Mouse (Mus musculus): ENCODE data around the gene Gm20517. TPM values are rescaled to one million over a fixed set of nuclear protein-coding genes. Genes with fewer than 3 reads are reported as not detected.

Gm20517 gene
- polyA plus RNA-seq, 1 experiment: 1.5 TPM

DNA sequence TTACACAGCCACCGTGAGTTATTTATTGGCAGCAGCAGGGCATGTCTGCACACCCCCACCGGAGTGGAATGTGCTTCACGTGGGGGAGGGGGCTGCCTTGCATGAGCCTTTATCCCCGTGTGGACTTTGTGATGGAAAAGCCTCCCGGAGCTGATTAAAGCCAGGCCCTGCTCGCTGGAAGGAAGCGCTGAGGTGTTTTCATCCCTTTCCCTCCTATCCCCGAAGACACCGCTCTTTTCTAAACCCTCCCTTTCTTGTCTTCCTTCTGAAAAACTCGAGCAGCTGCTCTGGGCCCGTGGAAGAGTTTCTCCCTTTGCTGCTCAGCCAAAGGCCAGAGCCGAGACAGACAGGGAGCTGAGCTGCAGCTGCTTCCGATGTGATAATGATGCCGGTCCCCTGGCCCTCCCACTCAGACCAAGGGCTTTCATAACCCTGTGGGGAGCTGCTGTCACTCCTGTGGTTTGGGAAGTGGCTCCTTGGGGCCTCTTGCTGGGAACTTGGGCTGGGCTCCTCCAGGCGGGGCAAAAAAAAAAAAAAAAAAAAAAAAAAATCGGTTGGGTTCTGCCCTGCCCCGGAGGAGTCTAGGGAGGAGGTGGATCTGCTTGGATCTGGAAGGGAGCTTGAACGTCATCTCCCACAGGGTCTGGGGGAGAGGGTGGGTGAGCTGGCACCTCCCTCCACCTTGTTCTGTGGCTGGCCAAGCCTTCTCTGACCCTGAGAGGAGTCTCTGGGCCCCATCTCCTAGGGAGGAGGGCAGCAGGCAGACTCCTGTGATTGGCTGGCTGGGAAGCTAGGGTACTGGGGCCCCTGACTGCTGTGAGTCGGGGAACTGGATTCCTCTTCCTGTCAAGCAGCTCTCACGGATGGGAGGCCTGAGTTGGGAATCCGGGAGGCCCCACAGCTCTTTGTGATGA lies 15.9 kb upstream of the Gm20517 start:
- TF ChIP-seq MAX (IDR thresholded peaks at IDR 0.05; ENCODE audit: low read depth) (no peak), POLR2A (IDR thresholded peaks at IDR 0.05; ENCODE audit: insufficient read length, low read depth) (peak; percentile 52), E2F4 (IDR thresholded peaks at IDR 0.05; ENCODE audit: insufficient read depth) (no peak), POLR2AphosphoS2 (IDR thresholded peaks at IDR 0.05; ENCODE audit: insufficient read length, low read depth) (peak; percentile 73), REST (IDR thresholded peaks at IDR 0.05; ENCODE audit: insufficient read depth, insufficient read length) (no peak), CEBPB (IDR thresholded peaks at IDR 0.05; ENCODE audit: insufficient read depth, poor library complexity, severe bottlenecking) (peak; percentile 69; the same call in 1 of the 2 replicates), USF1 (IDR thresholded peaks at IDR 0.05; ENCODE audit: low read depth) (no peak), MYOD1 (IDR thresholded peaks at IDR 0.05; ENCODE audit: control insufficient read depth in 1 of 3, insufficient read length in 2 of 3, low read depth in 2 of 3) (peak; percentile 85 to 93 (median 90)), SRF (IDR thresholded peaks at IDR 0.05; ENCODE audit: control insufficient read depth, insufficient read length, low read depth) (no peak), MYOG (IDR thresholded peaks at IDR 0.05; ENCODE audit: control insufficient read depth in 1 of 3, insufficient read depth in 1 of 3, insufficient read length in 2 of 3, low read depth in 2 of 3) (peak; percentile 52 to 91 (median 69)), TCF3 (IDR thresholded peaks at IDR 0.05; ENCODE audit: insufficient read length, low read depth) (peak; percentile 62), TCF12 (IDR thresholded peaks at IDR 0.05; ENCODE audit: insufficient read depth, poor library complexity, severe bottlenecking) (peak; percentile 24)
- peaks cover 23% of the 10 kb centered on the region for H3K79me2 ChIP-seq (ENCODE audit: control insufficient read depth, insufficient read depth)
- H3K4me2 ChIP-seq (ENCODE audit: low read depth): peak overlapping the region; percentile 81
- H3K36me3 ChIP-seq (ENCODE audit: control insufficient read depth, insufficient read depth): peaks cover 19% of the 10 kb centered on the region
- H3ac ChIP-seq (ENCODE audit: control insufficient read depth, insufficient read length): peak overlapping the region; percentile 97
- peak overlapping the region; percentile 100 for H3K4me3 ChIP-seq
- H3K27me3 ChIP-seq (ENCODE audit: control insufficient read depth, insufficient read depth, insufficient read length): no peaks in the 10 kb centered on the region

DNA sequence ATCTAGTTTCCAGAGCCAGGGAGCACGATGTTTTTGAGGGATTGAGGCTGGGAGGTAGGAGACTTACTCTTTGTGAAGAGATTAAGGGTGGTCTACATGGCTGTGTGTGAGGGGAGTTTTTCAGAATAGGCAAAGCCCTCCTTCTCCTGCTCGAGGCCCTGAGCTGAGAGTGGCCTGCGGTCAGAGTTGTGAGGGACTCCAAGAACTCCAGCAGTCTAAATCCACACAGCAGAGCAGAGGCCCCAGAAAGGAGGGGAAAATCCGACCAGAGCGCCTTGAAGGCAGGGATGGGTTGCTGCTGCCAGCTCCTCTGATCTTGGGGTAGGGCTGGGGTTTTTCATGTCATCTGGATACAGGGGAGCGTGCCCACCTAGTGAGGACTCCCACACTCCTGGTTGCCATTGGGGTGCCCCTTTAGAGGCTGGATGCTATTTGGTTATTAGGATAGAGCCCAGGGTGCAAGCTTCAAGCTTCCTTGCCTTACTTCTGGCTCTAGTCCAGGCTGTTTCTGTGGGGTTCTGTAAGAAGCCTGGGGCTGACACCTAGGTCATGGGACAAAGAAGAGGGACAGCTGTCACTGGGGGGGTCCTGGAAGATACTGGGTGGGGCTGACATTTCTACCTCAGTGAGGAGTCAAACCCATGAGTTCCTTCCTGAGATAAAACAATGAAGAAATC lies 15.1 kb upstream of the Gm20517 start:
- Histone ChIP-seq H3K4me3 (peak overlapping the region; percentile 100), H3K36me3 (ENCODE audit: control insufficient read depth, insufficient read depth) (peaks cover 27% of the 10 kb centered on the region), H3K27me3 (ENCODE audit: control insufficient read depth, insufficient read depth, insufficient read length) (no peaks in the 10 kb centered on the region), H3K79me2 (ENCODE audit: control insufficient read depth, insufficient read depth) (peaks cover 23% of the 10 kb centered on the region), H3K4me2 (ENCODE audit: low read depth) (peak overlapping the region; percentile 81), H3ac (ENCODE audit: control insufficient read depth, insufficient read length) (no peak overlapping the region)
- no peak for TF ChIP-seq TCF3 (IDR thresholded peaks at IDR 0.05; ENCODE audit: insufficient read length, low read depth)
- no peak for TF ChIP-seq USF1 (IDR thresholded peaks at IDR 0.05; ENCODE audit: low read depth)
- no peak for TF ChIP-seq E2F4 (IDR thresholded peaks at IDR 0.05; ENCODE audit: insufficient read depth)
- no peak for TF ChIP-seq POLR2A (IDR thresholded peaks at IDR 0.05; ENCODE audit: insufficient read length, low read depth)
- TF ChIP-seq POLR2AphosphoS2 (IDR thresholded peaks at IDR 0.05; ENCODE audit: insufficient read length, low read depth): no peak
- no peak for TF ChIP-seq MAX (IDR thresholded peaks at IDR 0.05; ENCODE audit: low read depth)
- no peak for TF ChIP-seq SRF (IDR thresholded peaks at IDR 0.05; ENCODE audit: control insufficient read depth, insufficient read length, low read depth)
- no peak for TF ChIP-seq CEBPB (IDR thresholded peaks at IDR 0.05; ENCODE audit: insufficient read depth, poor library complexity, severe bottlenecking)
- TF ChIP-seq REST (IDR thresholded peaks at IDR 0.05; ENCODE audit: insufficient read depth, insufficient read length): no peak
- peak in 1 of 3 experiments; percentile 61 for TF ChIP-seq MYOG (IDR thresholded peaks at IDR 0.05; ENCODE audit: control insufficient read depth in 1 of 3, insufficient read depth in 1 of 3, insufficient read length in 2 of 3, low read depth in 2 of 3)
- TF ChIP-seq TCF12 (IDR thresholded peaks at IDR 0.05; ENCODE audit: insufficient read depth, poor library complexity, severe bottlenecking): no peak
- peak in 1 of 3 experiments; percentile 59 for TF ChIP-seq MYOD1 (IDR thresholded peaks at IDR 0.05; ENCODE audit: control insufficient read depth in 1 of 3, insufficient read length in 2 of 3, low read depth in 2 of 3)

DNA sequence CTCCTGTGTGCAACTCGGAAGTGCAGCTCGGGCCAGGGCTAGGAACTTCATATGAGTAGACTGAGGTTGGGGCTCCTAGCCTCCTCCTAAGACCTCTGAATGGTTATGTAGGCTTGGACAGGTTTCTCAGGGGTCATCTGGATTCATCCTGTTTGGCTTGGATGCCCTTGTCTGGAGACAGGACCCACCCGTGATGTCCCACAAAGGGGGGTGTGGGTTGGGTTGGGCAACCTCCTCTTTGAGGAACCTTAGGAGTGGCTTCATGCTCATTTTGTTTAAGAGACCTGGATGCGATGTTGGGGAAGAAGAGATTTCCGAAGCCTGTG lies 14.6 kb upstream of the Gm20517 start:
- H3K4me2 ChIP-seq (ENCODE audit: low read depth): peak overlapping the region; percentile 81
- H3K36me3 ChIP-seq (ENCODE audit: control insufficient read depth, insufficient read depth): peaks cover 28% of the 10 kb centered on the region
- H3ac ChIP-seq (ENCODE audit: control insufficient read depth, insufficient read length): no peak overlapping the region
- H3K4me3 ChIP-seq: peak overlapping the region; percentile 100
- no peaks in the 10 kb centered on the region for H3K27me3 ChIP-seq (ENCODE audit: control insufficient read depth, insufficient read depth, insufficient read length)
- H3K79me2 ChIP-seq (ENCODE audit: control insufficient read depth, insufficient read depth): peaks cover 23% of the 10 kb centered on the region
- TF ChIP-seq POLR2A (IDR thresholded peaks at IDR 0.05; ENCODE audit: insufficient read length, low read depth) (no peak), TCF3 (IDR thresholded peaks at IDR 0.05; ENCODE audit: insufficient read length, low read depth) (no peak), E2F4 (IDR thresholded peaks at IDR 0.05; ENCODE audit: insufficient read depth) (no peak), SRF (IDR thresholded peaks at IDR 0.05; ENCODE audit: control insufficient read depth, insufficient read length, low read depth) (no peak), POLR2AphosphoS2 (IDR thresholded peaks at IDR 0.05; ENCODE audit: insufficient read length, low read depth) (no peak), USF1 (IDR thresholded peaks at IDR 0.05; ENCODE audit: low read depth) (no peak), MAX (IDR thresholded peaks at IDR 0.05; ENCODE audit: low read depth) (no peak), TCF12 (IDR thresholded peaks at IDR 0.05; ENCODE audit: insufficient read depth, poor library complexity, severe bottlenecking) (no peak), MYOG (IDR thresholded peaks at IDR 0.05; ENCODE audit: control insufficient read depth in 1 of 3, insufficient read depth in 1 of 3, insufficient read length in 2 of 3, low read depth in 2 of 3) (no peak), MYOD1 (IDR thresholded peaks at IDR 0.05; ENCODE audit: control insufficient read depth in 1 of 3, insufficient read length in 2 of 3, low read depth in 2 of 3) (no peak), CEBPB (IDR thresholded peaks at IDR 0.05; ENCODE audit: insufficient read depth, poor library complexity, severe bottlenecking) (no peak), REST (IDR thresholded peaks at IDR 0.05; ENCODE audit: insufficient read depth, insufficient read length) (no peak)

DNA sequence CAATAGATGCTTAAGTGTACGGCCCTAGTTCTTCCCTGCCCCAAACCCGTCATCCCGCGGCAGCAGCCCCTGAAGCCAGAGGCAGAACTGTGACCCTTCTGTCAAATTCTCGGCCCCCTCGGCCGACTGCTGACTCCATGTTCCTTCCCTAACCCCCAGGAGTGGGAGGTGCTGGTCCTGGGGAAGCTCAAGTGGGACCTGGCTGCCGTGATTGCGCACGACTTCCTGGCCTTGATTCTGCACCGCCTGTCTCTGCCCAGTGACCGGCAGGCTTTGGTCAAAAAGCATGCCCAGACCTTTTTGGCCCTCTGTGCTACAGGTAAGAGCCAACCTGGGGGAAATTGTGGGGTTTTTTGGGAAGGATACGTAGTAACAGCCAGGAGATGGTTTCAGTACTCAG lies 14.1 kb upstream of the Gm20517 start:
- H3ac ChIP-seq (ENCODE audit: control insufficient read depth, insufficient read length): no peak overlapping the region
- H3K4me2 ChIP-seq (ENCODE audit: low read depth): peak overlapping the region; percentile 81
- peaks cover 23% of the 10 kb centered on the region for H3K79me2 ChIP-seq (ENCODE audit: control insufficient read depth, insufficient read depth)
- H3K4me3 ChIP-seq: peak overlapping the region; percentile 100
- TF ChIP-seq MAX (IDR thresholded peaks at IDR 0.05; ENCODE audit: low read depth): no peak
- TF ChIP-seq POLR2AphosphoS2 (IDR thresholded peaks at IDR 0.05; ENCODE audit: insufficient read length, low read depth): peak; percentile 61
- TF ChIP-seq TCF12 (IDR thresholded peaks at IDR 0.05; ENCODE audit: insufficient read depth, poor library complexity, severe bottlenecking): no peak
- TF ChIP-seq POLR2A (IDR thresholded peaks at IDR 0.05; ENCODE audit: insufficient read length, low read depth): peak; percentile 29
- H3K27me3 ChIP-seq (ENCODE audit: control insufficient read depth, insufficient read depth, insufficient read length): no peaks in the 10 kb centered on the region
- H3K36me3 ChIP-seq (ENCODE audit: control insufficient read depth, insufficient read depth): peaks cover 28% of the 10 kb centered on the region
